Mouse (Mus musculus): ENCODE measurements around the gene Ak4. TPM values are rescaled to one million over a fixed set of nuclear protein-coding genes. Genes with fewer than 3 reads are reported as not detected.

Ak4 gene
- polyA plus RNA-seq, 2 experiments: 3.5 to 6.5 TPM

DNA sequence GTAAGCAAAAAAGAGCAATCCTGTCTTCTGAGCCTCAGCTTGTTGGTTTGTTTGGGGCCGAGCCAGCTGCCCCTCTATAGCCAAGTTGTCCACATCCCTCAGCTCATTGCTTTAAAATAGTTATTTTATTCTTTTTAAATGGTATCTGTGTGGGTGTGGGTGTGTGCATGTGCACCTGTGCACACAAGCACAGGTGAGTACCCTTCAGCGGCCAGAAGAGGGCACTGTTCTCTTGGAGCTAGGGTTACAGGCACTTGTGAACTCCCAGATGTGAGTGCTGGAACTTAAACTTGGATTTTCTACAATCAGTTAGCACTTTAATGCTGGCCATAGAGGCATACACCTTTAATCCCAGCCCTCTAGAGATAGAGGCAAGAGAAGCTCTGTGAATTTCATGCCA is 26.8 kb upstream of the Ak4 start:
- Histone ChIP-seq H3K9me3 (ENCODE audit: control insufficient read depth, low read length) (no peaks in the 10 kb centered on the region), H3K27me3 (ENCODE audit: control insufficient read depth, insufficient read depth, low read length) (no peaks in the 10 kb centered on the region), H3K27ac (no peak overlapping the region), H3K9ac (replicated peaks) (no peak overlapping the region), H3K36me3 (replicated peaks; ENCODE audit: control insufficient read depth, insufficient read depth, low read depth) (no peaks in the 10 kb centered on the region), H3K4me2 (ENCODE audit: low read depth) (no peak overlapping the region), H3K4me1 (replicated peaks; ENCODE audit: control insufficient read depth in 2 of 2, insufficient read depth in 2 of 2, low read length in 1 of 2) (no peaks in the 10 kb centered on the region), H3K4me3 (ENCODE audit: insufficient read depth in 1 of 2, low read depth in 2 of 2, low read length in 2 of 2) (no peak overlapping the region)
- WGBS (ENCODE audit: insufficient replicate concordance): 33% methylated on average over 2 of the region's 2 CpGs
- TF ChIP-seq CTCF (IDR thresholded peaks at IDR 0.05; ENCODE audit: low read depth): peak; percentile 68
- no peak for TF ChIP-seq EP300 (IDR thresholded peaks at IDR 0.05; ENCODE audit: low read depth)
- DNase-seq (ENCODE audit: low read depth in 3 of 3, low spot score in 3 of 3) (no peak), ATAC-seq (ENCODE audit: insufficient read depth) (no peak)

DNA sequence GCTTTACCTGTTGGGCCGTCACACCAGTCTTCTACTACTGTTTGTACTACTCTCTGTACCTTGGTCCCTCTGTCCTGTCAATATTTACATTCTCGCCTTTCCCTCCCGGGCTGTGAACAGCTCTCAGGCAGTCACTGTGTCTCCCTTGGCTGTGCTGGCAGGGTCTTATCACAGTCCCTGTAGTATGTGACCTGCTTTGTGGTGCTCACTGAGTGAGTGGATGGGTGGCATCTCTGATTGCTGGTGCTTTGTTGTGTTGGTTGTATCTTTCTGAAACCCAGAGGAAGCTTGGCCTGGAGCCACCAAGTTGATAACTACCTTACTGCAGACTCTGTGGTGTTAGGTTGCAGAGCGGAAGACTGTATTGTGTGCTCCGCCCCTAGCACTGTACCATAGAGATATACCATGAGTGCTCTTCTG is 25.8 kb upstream of the Ak4 start:
- no peak overlapping the region for H3K27ac ChIP-seq
- H3K4me1 ChIP-seq (replicated peaks; ENCODE audit: control insufficient read depth in 2 of 2, insufficient read depth in 2 of 2, low read length in 1 of 2): peaks cover 0 to 2% of the 10 kb centered on the region in 2 experiments; a peak in 1 of 4 replicates
- no peaks in the 10 kb centered on the region for H3K9me3 ChIP-seq (ENCODE audit: control insufficient read depth, low read length)
- H3K9ac ChIP-seq (replicated peaks): no peak overlapping the region
- no peaks in the 10 kb centered on the region for H3K36me3 ChIP-seq (replicated peaks; ENCODE audit: control insufficient read depth, insufficient read depth, low read depth)
- WGBS (ENCODE audit: insufficient replicate concordance): 28% methylated on average over 5 of the region's 5 CpGs
- H3K4me3 ChIP-seq (ENCODE audit: insufficient read depth in 1 of 2, low read depth in 2 of 2, low read length in 2 of 2): no peak overlapping the region
- peak in 1 of 3 experiments; percentile 34 for DNase-seq (ENCODE audit: low read depth in 3 of 3, low spot score in 3 of 3)
- TF ChIP-seq EP300 (IDR thresholded peaks at IDR 0.05; ENCODE audit: low read depth) (no peak), CTCF (IDR thresholded peaks at IDR 0.05; ENCODE audit: low read depth) (no peak)
- ATAC-seq (ENCODE audit: insufficient read depth): peak; percentile 72
- no peaks in the 10 kb centered on the region for H3K27me3 ChIP-seq (ENCODE audit: control insufficient read depth, insufficient read depth, low read length)
- H3K4me2 ChIP-seq (ENCODE audit: low read depth): peak overlapping the region; percentile 11; the same call in 1 of the 2 replicates

DNA sequence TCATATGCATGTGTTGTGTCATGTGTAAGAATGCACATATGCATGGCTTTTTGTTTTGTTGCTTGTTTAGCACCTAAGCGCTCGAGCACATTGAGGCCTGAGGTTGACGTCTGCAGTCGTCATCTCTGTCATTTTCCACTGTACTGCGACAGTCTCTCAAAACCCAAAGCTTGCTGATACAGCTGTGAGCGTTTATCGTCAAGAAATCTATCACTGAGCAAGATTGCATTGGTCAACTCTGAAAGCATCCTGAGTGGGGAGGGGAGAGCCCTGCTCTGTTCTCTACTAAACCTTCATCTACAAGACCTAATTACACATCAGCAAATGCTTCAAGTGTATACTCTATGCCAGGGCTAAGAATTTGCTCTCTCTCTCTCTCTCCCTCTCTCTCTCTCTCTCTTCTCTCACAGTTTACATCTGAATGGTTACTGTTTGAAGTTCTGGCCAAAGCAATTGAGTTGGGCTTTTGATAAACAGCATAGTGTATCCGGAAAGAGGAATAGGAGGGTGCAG is 24.0 kb upstream of the Ak4 start:
- H3K9ac ChIP-seq (replicated peaks): no peak overlapping the region
- no peaks in the 10 kb centered on the region for H3K27me3 ChIP-seq (ENCODE audit: control insufficient read depth, insufficient read depth, low read length)
- ATAC-seq (ENCODE audit: insufficient read depth) (no peak), DNase-seq (ENCODE audit: low read depth in 3 of 3, low spot score in 3 of 3) (no peak)
- H3K4me1 ChIP-seq (replicated peaks; ENCODE audit: control insufficient read depth in 2 of 2, insufficient read depth in 2 of 2, low read length in 1 of 2): peaks cover 0 to 4% of the 10 kb centered on the region in 2 experiments; a peak in 1 of 4 replicates
- TF ChIP-seq CTCF (IDR thresholded peaks at IDR 0.05; ENCODE audit: low read depth): no peak
- no peak for TF ChIP-seq EP300 (IDR thresholded peaks at IDR 0.05; ENCODE audit: low read depth)
- no peak overlapping the region for H3K4me3 ChIP-seq (ENCODE audit: insufficient read depth in 1 of 2, low read depth in 2 of 2, low read length in 2 of 2)
- 69% methylated on average over 8 of the region's 8 CpGs for WGBS (ENCODE audit: insufficient replicate concordance)
- H3K4me2 ChIP-seq (ENCODE audit: low read depth): no peak overlapping the region
- H3K9me3 ChIP-seq (ENCODE audit: control insufficient read depth, low read length): no peaks in the 10 kb centered on the region
- no peak overlapping the region for H3K27ac ChIP-seq
- H3K36me3 ChIP-seq (replicated peaks; ENCODE audit: control insufficient read depth, insufficient read depth, low read depth): no peaks in the 10 kb centered on the region

DNA sequence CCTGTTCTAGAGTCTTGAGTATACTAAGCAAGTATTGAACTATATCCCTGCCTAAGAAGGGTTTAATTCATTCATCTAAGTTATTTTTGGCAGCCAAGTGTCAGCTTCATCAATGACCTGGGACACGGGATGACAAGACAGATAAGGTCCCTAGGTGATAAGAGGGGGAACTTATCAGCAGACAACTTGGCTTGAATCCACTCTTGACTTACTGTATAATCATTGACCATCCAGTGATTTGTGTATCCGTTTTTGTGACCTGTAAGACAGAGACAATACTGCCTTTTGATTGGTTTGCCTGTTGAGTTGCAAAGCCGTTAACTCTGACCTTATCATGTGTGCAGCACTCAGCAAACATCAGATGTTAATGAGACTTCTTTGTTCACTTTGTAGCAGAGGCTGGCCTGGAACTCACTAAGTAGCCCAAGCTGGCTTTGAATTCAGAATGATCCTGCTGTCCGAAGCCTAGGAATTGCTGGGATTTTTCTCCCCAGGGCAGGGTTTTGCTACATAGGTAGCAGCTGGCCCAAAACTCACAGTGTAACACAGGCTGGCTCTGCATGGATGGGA is 19.0 kb upstream of the Ak4 start:
- peaks cover 0 to 6% of the 10 kb centered on the region in 2 experiments; a peak in 1 of 4 replicates for H3K4me1 ChIP-seq (replicated peaks; ENCODE audit: control insufficient read depth in 2 of 2, insufficient read depth in 2 of 2, low read length in 1 of 2)
- H3K9ac ChIP-seq (replicated peaks): no peak overlapping the region
- DNase-seq (ENCODE audit: low read depth in 3 of 3, low spot score in 3 of 3): no peak
- no peak overlapping the region for H3K4me2 ChIP-seq (ENCODE audit: low read depth)
- no peaks in the 10 kb centered on the region for H3K9me3 ChIP-seq (ENCODE audit: control insufficient read depth, low read length)
- no peaks in the 10 kb centered on the region for H3K36me3 ChIP-seq (replicated peaks; ENCODE audit: control insufficient read depth, insufficient read depth, low read depth)
- TF ChIP-seq EP300 (IDR thresholded peaks at IDR 0.05; ENCODE audit: low read depth): no peak
- no peak for TF ChIP-seq CTCF (IDR thresholded peaks at IDR 0.05; ENCODE audit: low read depth)
- no peak overlapping the region for H3K4me3 ChIP-seq (ENCODE audit: insufficient read depth in 1 of 2, low read depth in 2 of 2, low read length in 2 of 2)
- H3K27ac ChIP-seq: no peak overlapping the region
- WGBS (ENCODE audit: insufficient replicate concordance): 39% methylated on average over 4 of the region's 4 CpGs
- no peaks in the 10 kb centered on the region for H3K27me3 ChIP-seq (ENCODE audit: control insufficient read depth, insufficient read depth, low read length)
- ATAC-seq (ENCODE audit: insufficient read depth): peak; percentile 61

DNA sequence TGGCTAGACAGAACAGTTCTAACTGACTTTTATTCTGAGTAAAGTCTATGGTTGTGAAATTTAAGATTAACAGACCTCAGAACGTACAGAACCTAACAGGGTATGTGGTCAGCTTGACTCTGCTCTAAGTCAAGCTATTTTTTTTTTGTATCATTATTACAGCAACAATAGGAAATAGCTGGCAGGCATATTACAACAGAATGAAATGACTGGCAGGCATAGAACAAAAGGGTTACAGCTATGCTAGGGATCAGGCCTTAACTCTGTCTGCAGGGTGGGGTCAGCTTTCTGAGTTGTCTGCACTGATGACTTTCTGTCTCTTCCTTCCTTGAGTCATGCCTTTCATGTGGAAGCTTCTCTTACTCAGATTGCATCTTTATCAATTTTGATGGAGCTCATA is 17.1 kb upstream of the Ak4 start:
- no peak overlapping the region for H3K4me2 ChIP-seq (ENCODE audit: low read depth)
- no peak overlapping the region for H3K4me3 ChIP-seq (ENCODE audit: insufficient read depth in 1 of 2, low read depth in 2 of 2, low read length in 2 of 2)
- H3K4me1 ChIP-seq (replicated peaks; ENCODE audit: control insufficient read depth in 2 of 2, insufficient read depth in 2 of 2, low read length in 1 of 2): peaks cover 0 to 6% of the 10 kb centered on the region in 2 experiments; a peak in 1 of 4 replicates
- no peak overlapping the region for H3K9ac ChIP-seq (replicated peaks)
- 49% methylated on average over 1 of the region's 1 CpGs for WGBS (ENCODE audit: insufficient replicate concordance)
- no peak for ATAC-seq (ENCODE audit: insufficient read depth)
- TF ChIP-seq EP300 (IDR thresholded peaks at IDR 0.05; ENCODE audit: low read depth): no peak
- no peak for TF ChIP-seq CTCF (IDR thresholded peaks at IDR 0.05; ENCODE audit: low read depth)
- H3K27me3 ChIP-seq (ENCODE audit: control insufficient read depth, insufficient read depth, low read length): no peaks in the 10 kb centered on the region
- H3K9me3 ChIP-seq (ENCODE audit: control insufficient read depth, low read length): no peaks in the 10 kb centered on the region
- no peak for DNase-seq (ENCODE audit: low read depth in 3 of 3, low spot score in 3 of 3)
- H3K27ac ChIP-seq: no peak overlapping the region
- H3K36me3 ChIP-seq (replicated peaks; ENCODE audit: control insufficient read depth, insufficient read depth, low read depth): no peaks in the 10 kb centered on the region

Data from liver, embryonic 14.5 days (tissue).